Mouse (Mus musculus): ENCODE measurements around the gene Exoc8.

GRCm38 (mm10) chr8:124898251-124898905 is 873 bp upstream of the Exoc8 start:
- TF ChIP-seq CTCF (IDR thresholded peaks at IDR 0.05; ENCODE audit: borderline replicate concordance, insufficient read depth, low read depth, low read length), result no peak
- TF ChIP-seq POLR2A (IDR thresholded peaks at IDR 0.05; ENCODE audit: borderline replicate concordance, insufficient read depth, low read length), result no peak

Data from cerebellum, adult 2 months (tissue).